10 mouse cellular contexts compared by ENCODE assay signal in genomic region chr17:26510146-26511045, GRCm38 (mm10). TPM values are rescaled to one million over a fixed set of nuclear protein-coding genes. Genes with fewer than 3 reads are reported as not detected.
A peak's percentile ranks its signal among the peaks of the same experiment; 100 is the strongest.
DNase-seq lines count a peak whose midpoint lies in the region; ATAC-seq and TF ChIP-seq lines count a peak whose summit lies in the region.
"Had no signal": no experiment of that assay in that cellular context is flagged by ENCODE, and none has a peak within 500 bp of the region (broad histone marks: within the 10 kb centered on the region; RNA-seq: fewer than 3 reads in every experiment).

No protein-coding gene starts in this region.

- DNase-seq in heart, postnatal 36 days = no peak
- DNase-seq in CD4-positive helper T cell, adult 2 months (ENCODE audit: low read depth, low spot score) = peak; percentile 12
- DNase-seq in G1E (ENCODE audit: low spot score) = no peak
- DNase-seq in liver, embryonic 14.5 days (ENCODE audit: low read depth in 3 of 3, low spot score in 3 of 3) = no peak
- no peak for DNase-seq in ovary, postnatal 36 days (ENCODE audit: low spot score)
- no peak for DNase-seq in embryo, embryonic 10 days (ENCODE audit: low spot score)
- DNase-seq: kidney, adult 2 months; thymus, adult 2 months had no signal

- no peaks in the 10 kb centered on the region for H3K9me3 ChIP-seq in heart, embryonic 12.5 days (replicated peaks)
- no peaks in the 10 kb centered on the region for H3K9me3 ChIP-seq in G1E (replicated peaks)
- H3K9me3 ChIP-seq in liver, embryonic 14.5 days (ENCODE audit: control insufficient read depth, low read length) = no peaks in the 10 kb centered on the region

- no peak overlapping the region for H3K4me3 ChIP-seq in heart, embryonic 12.5 days
- H3K4me3 ChIP-seq in G1E (ENCODE audit: low read depth, low read length) = peak overlapping the region; percentile 2; the same call in 1 of the 2 replicates
- H3K4me3 ChIP-seq in liver, embryonic 14.5 days (ENCODE audit: insufficient read depth in 1 of 2, low read depth in 2 of 2, low read length in 2 of 2) = no peak overlapping the region
- H3K4me3 ChIP-seq: layer of hippocampus, adult 2 months had no signal

- 78% methylated on average over 15 of the region's 15 CpGs for WGBS in heart, embryonic 12.5 days
- WGBS in liver, embryonic 14.5 days (ENCODE audit: insufficient replicate concordance) = 75% methylated on average over 15 of the region's 15 CpGs

- TF ChIP-seq CTCF in G1E (IDR thresholded peaks at IDR 0.05; ENCODE audit: low read depth, low read length) = no peak
- TF ChIP-seq CTCF in liver, embryonic 14.5 days (IDR thresholded peaks at IDR 0.05; ENCODE audit: low read depth) = no peak

- no peaks in the 10 kb centered on the region for H3K27me3 ChIP-seq in heart, embryonic 12.5 days (replicated peaks)
- H3K27me3 ChIP-seq in G1E (ENCODE audit: insufficient read depth, low read length) = no peaks in the 10 kb centered on the region
- no peaks in the 10 kb centered on the region for H3K27me3 ChIP-seq in liver, embryonic 14.5 days (ENCODE audit: control insufficient read depth, insufficient read depth, low read length)

- H3K9ac ChIP-seq in heart, embryonic 12.5 days = 0 out of 2 replicates have a peak overlapping the region, but pooled peaks have one; percentile 9
- H3K9ac ChIP-seq in liver, embryonic 14.5 days (replicated peaks) = peak overlapping the region; percentile 43

- no peak for ATAC-seq in heart, embryonic 12.5 days (ENCODE audit: insufficient number of reproducible peaks, low FRiP score)
- no peak for ATAC-seq in G1E (ENCODE audit: extremely low read depth, insufficient number of reproducible peaks, low FRiP score, poor library complexity, severe bottlenecking)
- ATAC-seq in liver, embryonic 14.5 days (ENCODE audit: insufficient read depth) = no peak

- H3K4me1 ChIP-seq in heart, embryonic 12.5 days (replicated peaks) = peaks cover 67% of the 10 kb centered on the region
- peaks cover 93% of the 10 kb centered on the region for H3K4me1 ChIP-seq in G1E (ENCODE audit: insufficient read depth, low read depth, low read length)
- peaks cover 66 to 71% of the 10 kb centered on the region in 2 experiments for H3K4me1 ChIP-seq in liver, embryonic 14.5 days (replicated peaks; ENCODE audit: control insufficient read depth in 2 of 2, insufficient read depth in 2 of 2, low read length in 1 of 2)

- H3K4me2 ChIP-seq in heart, embryonic 12.5 days = no peak overlapping the region
- no peak overlapping the region for H3K4me2 ChIP-seq in liver, embryonic 14.5 days (ENCODE audit: low read depth)

- intact Hi-C loops in heart, postnatal 36 days (cut with DNase I) = no loop called here

- H3K36me3 ChIP-seq in heart, embryonic 12.5 days = peaks cover 10% of the 10 kb centered on the region; the same call in 1 of the 2 replicates
- H3K36me3 ChIP-seq in G1E (replicated peaks) = peaks cover 13% of the 10 kb centered on the region
- H3K36me3 ChIP-seq in liver, embryonic 14.5 days (replicated peaks; ENCODE audit: control insufficient read depth, insufficient read depth, low read depth) = peaks cover 18% of the 10 kb centered on the region

- no peak for TF ChIP-seq EP300 in liver, embryonic 14.5 days (IDR thresholded peaks at IDR 0.05; ENCODE audit: low read depth)

- no peak overlapping the region for H3K27ac ChIP-seq in heart, embryonic 12.5 days (ENCODE audit: poor library complexity, severe bottlenecking)
- H3K27ac ChIP-seq in liver, embryonic 14.5 days = peak overlapping the region; percentile 50
- H3K27ac ChIP-seq: layer of hippocampus, adult 2 months had no signal

RNA-seq across cellular contexts. Expression of gene Ergic1, which starts 50.9 kb away (rescaled TPM):
- polyA plus RNA-seq in heart, embryonic 12.5 days (2016; fragmentation: Nextera tagmentation; extraction: Ambion mirVana) = 115 and 121 TPM in 2 replicates
- 10 to 100 TPM; 47.5 to 56.2 TPM for total RNA-seq in heart, postnatal 36 days (2021)
- total RNA-seq in G1E (2014; fragmentation: Nextera tagmentation) (92.7 and 103 TPM in 2 replicates), G1E (2017) (22.1 and 23.2 TPM in 2 replicates)
- polyA plus RNA-seq in G1E (2012) = 31.7 and 37.1 TPM in 2 replicates
- polyA plus RNA-seq in liver, embryonic 14.5 days (2012; rRNA removed) = 26.0 and 27.5 TPM in 2 replicates
- 31.3 and 33.4 TPM in 2 replicates for polyA plus RNA-seq in liver, embryonic 14.5 days (2014; fragmentation: Nextera tagmentation; extraction: Ambion mirVana)

RNA-seq across cellular contexts. Expression of gene Dusp1, which starts 51.5 kb away (rescaled TPM):
- 36.2 and 38.7 TPM in 2 replicates for polyA plus RNA-seq in heart, embryonic 12.5 days (2016; fragmentation: Nextera tagmentation; extraction: Ambion mirVana)
- total RNA-seq in heart, postnatal 36 days (2021) = 100 to 1,000 TPM in 1 of 2 experiments, 10 to 100 TPM in 1; 49.6 to 105 TPM
- 41.8 and 43.0 TPM in 2 replicates for total RNA-seq in G1E (2014; fragmentation: Nextera tagmentation)
- total RNA-seq in G1E (2017) = 4.9 and 5.0 TPM in 2 replicates
- polyA plus RNA-seq in G1E (2012) = 5.5 and 6.3 TPM in 2 replicates
- 25.0 and 26.8 TPM in 2 replicates for polyA plus RNA-seq in liver, embryonic 14.5 days (2012; rRNA removed)
- 25.9 and 29.9 TPM in 2 replicates for polyA plus RNA-seq in liver, embryonic 14.5 days (2014; fragmentation: Nextera tagmentation; extraction: Ambion mirVana)
